Mouse (Mus musculus): ENCODE measurements around the gene Gkn1. TPM values are rescaled to one million over a fixed set of nuclear protein-coding genes. Genes with fewer than 3 reads are reported as not detected.

The Gkn1 gene
- total and polyA plus RNA-seq, 2 experiments from 2014 or later: not detected

- WGBS: 95% methylated on average over 2 of the region's 2 CpGs
- Histone ChIP-seq H3K4me3 (ENCODE audit: low read depth, low read length) (no peak overlapping the region), H3K9me3 (ENCODE audit: low read length) (no peaks in the 10 kb centered on the region), H3K9ac (no peak overlapping the region), H3K4me2 (ENCODE audit: low read depth) (no peak overlapping the region), H3K36me3 (ENCODE audit: insufficient read depth) (no peaks in the 10 kb centered on the region), H3K27ac (ENCODE audit: low read depth, low read length) (no peak overlapping the region), H3K4me1 (ENCODE audit: insufficient read depth) (no peaks in the 10 kb centered on the region), H3K27me3 (ENCODE audit: insufficient read depth, low read length) (no peaks in the 10 kb centered on the region)
- TF ChIP-seq CTCF (IDR thresholded peaks at IDR 0.05; ENCODE audit: low read depth): peak; percentile 62
- no peak for ATAC-seq
- peak; percentile 9 for DNase-seq
Observed at GRCm38 (mm10) chr6:87323381-87323780, 27.4 kb downstream of the Gkn1 start.

GRCm38 (mm10) chr6:87318651-87319050, 32.1 kb downstream of the Gkn1 start:
- Histone ChIP-seq H3K27me3 (ENCODE audit: insufficient read depth, low read length) (no peaks in the 10 kb centered on the region), H3K4me1 (ENCODE audit: insufficient read depth) (no peaks in the 10 kb centered on the region), H3K4me2 (ENCODE audit: low read depth) (no peak overlapping the region), H3K9ac (no peak overlapping the region), H3K36me3 (ENCODE audit: insufficient read depth) (no peaks in the 10 kb centered on the region), H3K4me3 (ENCODE audit: low read depth, low read length) (no peak overlapping the region), H3K9me3 (ENCODE audit: low read length) (no peaks in the 10 kb centered on the region), H3K27ac (ENCODE audit: low read depth, low read length) (no peak overlapping the region)
- TF ChIP-seq CTCF (IDR thresholded peaks at IDR 0.05; ENCODE audit: low read depth): no peak
- WGBS: 95% methylated on average over 7 of the region's 7 CpGs
- no peak for ATAC-seq
- DNase-seq: no peak

- WGBS: 66% methylated on average over 8 of the region's 8 CpGs
Observed at GRCm38 (mm10) chr6:87316966-87317365, 33.8 kb downstream of the Gkn1 start.

GRCm38 (mm10) chr6:87312761-87313160, 38.0 kb downstream of the Gkn1 start:
- WGBS: 78% methylated on average over 4 of the region's 4 CpGs
- ATAC-seq: no peak
- no peak overlapping the region for H3K9ac ChIP-seq
- no peaks in the 10 kb centered on the region for H3K4me1 ChIP-seq (ENCODE audit: insufficient read depth)
- H3K9me3 ChIP-seq (ENCODE audit: low read length): no peaks in the 10 kb centered on the region
- H3K4me3 ChIP-seq (ENCODE audit: low read depth, low read length): no peak overlapping the region
- H3K27me3 ChIP-seq (ENCODE audit: insufficient read depth, low read length): no peaks in the 10 kb centered on the region
- no peak for TF ChIP-seq CTCF (IDR thresholded peaks at IDR 0.05; ENCODE audit: low read depth)
- H3K27ac ChIP-seq (ENCODE audit: low read depth, low read length): no peak overlapping the region
- peaks cover 5% of the 10 kb centered on the region; the same call in 1 of the 2 replicates for H3K36me3 ChIP-seq (ENCODE audit: insufficient read depth)
- DNase-seq: no peak
- no peak overlapping the region for H3K4me2 ChIP-seq (ENCODE audit: low read depth)

More at GRCm38 (mm10) chr6:87316966-87317365, 33.8 kb downstream of the Gkn1 start:
- no peak for TF ChIP-seq CTCF (IDR thresholded peaks at IDR 0.05; ENCODE audit: low read depth)
- H3K4me1 ChIP-seq (ENCODE audit: insufficient read depth): no peaks in the 10 kb centered on the region
- no peak overlapping the region for H3K4me3 ChIP-seq (ENCODE audit: low read depth, low read length)
- no peak overlapping the region for H3K27ac ChIP-seq (ENCODE audit: low read depth, low read length)
- DNase-seq (peak; percentile 16), ATAC-seq (no peak)
- H3K9ac ChIP-seq: no peak overlapping the region
- no peaks in the 10 kb centered on the region for H3K36me3 ChIP-seq (ENCODE audit: insufficient read depth)
- no peaks in the 10 kb centered on the region for H3K27me3 ChIP-seq (ENCODE audit: insufficient read depth, low read length)
- H3K4me2 ChIP-seq (ENCODE audit: low read depth): no peak overlapping the region
- H3K9me3 ChIP-seq (ENCODE audit: low read length): no peaks in the 10 kb centered on the region

GRCm38 (mm10) chr6:87304486-87304885, 46.3 kb downstream of the Gkn1 start:
- no peak for ATAC-seq
- Histone ChIP-seq H3K4me3 (ENCODE audit: low read depth, low read length) (no peak overlapping the region), H3K4me2 (ENCODE audit: low read depth) (no peak overlapping the region), H3K36me3 (ENCODE audit: insufficient read depth) (no peaks in the 10 kb centered on the region), H3K9ac (no peak overlapping the region), H3K27ac (ENCODE audit: low read depth, low read length) (no peak overlapping the region), H3K27me3 (ENCODE audit: insufficient read depth, low read length) (no peaks in the 10 kb centered on the region), H3K9me3 (ENCODE audit: low read length) (no peaks in the 10 kb centered on the region), H3K4me1 (ENCODE audit: insufficient read depth) (no peaks in the 10 kb centered on the region)
- WGBS: 75% methylated on average over 8 of the region's 8 CpGs
- DNase-seq: no peak
- no peak for TF ChIP-seq CTCF (IDR thresholded peaks at IDR 0.05; ENCODE audit: low read depth)

GRCm38 (mm10) chr6:87302746-87303145, 48.0 kb downstream of the Gkn1 start:
- no peak overlapping the region for H3K9ac ChIP-seq

GRCm38 (mm10) chr6:87301991-87302390, 48.8 kb downstream of the Gkn1 start:
- Histone ChIP-seq H3K4me1 (ENCODE audit: insufficient read depth) (no peaks in the 10 kb centered on the region), H3K9me3 (ENCODE audit: low read length) (no peaks in the 10 kb centered on the region), H3K27me3 (ENCODE audit: insufficient read depth, low read length) (no peaks in the 10 kb centered on the region), H3K36me3 (ENCODE audit: insufficient read depth) (no peaks in the 10 kb centered on the region), H3K4me2 (ENCODE audit: low read depth) (no peak overlapping the region), H3K9ac (no peak overlapping the region), H3K4me3 (ENCODE audit: low read depth, low read length) (no peak overlapping the region), H3K27ac (ENCODE audit: low read depth, low read length) (no peak overlapping the region)
- ATAC-seq (no peak), DNase-seq (no peak)
- 26% methylated on average over 4 of the region's 4 CpGs for WGBS
- TF ChIP-seq CTCF (IDR thresholded peaks at IDR 0.05; ENCODE audit: low read depth): no peak

More at GRCm38 (mm10) chr6:87302746-87303145, 48.0 kb downstream of the Gkn1 start:
- no peak for TF ChIP-seq CTCF (IDR thresholded peaks at IDR 0.05; ENCODE audit: low read depth)
- DNase-seq (no peak), ATAC-seq (no peak)
- 67% methylated on average over 5 of the region's 5 CpGs for WGBS
- no peaks in the 10 kb centered on the region for H3K9me3 ChIP-seq (ENCODE audit: low read length)
- H3K4me3 ChIP-seq (ENCODE audit: low read depth, low read length): no peak overlapping the region
- no peak overlapping the region for H3K4me2 ChIP-seq (ENCODE audit: low read depth)
- H3K4me1 ChIP-seq (ENCODE audit: insufficient read depth): no peaks in the 10 kb centered on the region
- H3K27ac ChIP-seq (ENCODE audit: low read depth, low read length): no peak overlapping the region
- no peaks in the 10 kb centered on the region for H3K36me3 ChIP-seq (ENCODE audit: insufficient read depth)
- no peaks in the 10 kb centered on the region for H3K27me3 ChIP-seq (ENCODE audit: insufficient read depth, low read length)

Other genes with a start within 250 kb of the Gkn1 start
- gene D6Ertd527e, start 246.2 kb downstream of the Gkn1 start, total RNA-seq (2014; rRNA removed): not detected in 2 replicates
- 0.07 and 0.10 TPM in 2 replicates for gene D6Ertd527e, start 246.2 kb downstream of the Gkn1 start, polyA plus RNA-seq (2015; fragmentation: Nextera tagmentation; extraction: Ambion mirVana)
- 13.2 and 14.4 TPM in 2 replicates for gene Antxr1, start 15.1 kb downstream of the Gkn1 start, total RNA-seq (2014; rRNA removed)
- gene Antxr1, start 15.1 kb downstream of the Gkn1 start, polyA plus RNA-seq (2015; fragmentation: Nextera tagmentation; extraction: Ambion mirVana): 1.3 and 1.8 TPM in 2 replicates
- gene Gkn2, start 22.4 kb upstream of the Gkn1 start, total RNA-seq (2014; rRNA removed): not detected in 2 replicates
- not detected in 2 replicates for gene Gkn2, start 22.4 kb upstream of the Gkn1 start, polyA plus RNA-seq (2015; fragmentation: Nextera tagmentation; extraction: Ambion mirVana)
- gene Gkn3, start 38.0 kb upstream of the Gkn1 start, total RNA-seq (2014; rRNA removed): not detected in 2 replicates
- gene Gkn3, start 38.0 kb upstream of the Gkn1 start, polyA plus RNA-seq (2015; fragmentation: Nextera tagmentation; extraction: Ambion mirVana): 0.86 and 1.0 TPM in 2 replicates
- gene Bmp10, start 78.1 kb upstream of the Gkn1 start, total RNA-seq (2014; rRNA removed): 0.08 TPM in 1 of 2 replicates, not detected in the other
- gene Bmp10, start 78.1 kb upstream of the Gkn1 start, polyA plus RNA-seq (2015; fragmentation: Nextera tagmentation; extraction: Ambion mirVana): not detected in 2 replicates
- 2.7 and 3.3 TPM in 2 replicates for gene Arhgap25, start 182.3 kb upstream of the Gkn1 start, total RNA-seq (2014; rRNA removed)
- gene Arhgap25, start 182.3 kb upstream of the Gkn1 start, polyA plus RNA-seq (2015; fragmentation: Nextera tagmentation; extraction: Ambion mirVana): 1.6 and 2.2 TPM in 2 replicates
- 2.5 and 3.1 TPM in 2 replicates for gene Prokr1, start 239.8 kb upstream of the Gkn1 start, total RNA-seq (2014; rRNA removed)
- gene Prokr1, start 239.8 kb upstream of the Gkn1 start, polyA plus RNA-seq (2015; fragmentation: Nextera tagmentation; extraction: Ambion mirVana): 1.1 and 1.6 TPM in 2 replicates

Data from forebrain, postnatal 0 days (tissue).